Mouse (Mus musculus) heart, postnatal 0 days (tissue): ENCODE results near the gene Prss23. TPM values are rescaled to one million over a fixed set of nuclear protein-coding genes. Genes with fewer than 3 reads are reported as not detected.

ENCODE experiments used
- ATAC-seq: fragments of 200-750 bp; cut with Nextera tagmentation; 2 replicates; pipeline ENCODE4 v1.8.0; 2017; ENCODE audit warnings: low read depth, moderate number of reproducible peaks, moderate library complexity; ENCODE audit not compliant: insufficient read depth
- DNase-seq: peaks from one replicate; pipeline ENCODE4 v3.0.0-alpha.2; 2016; ENCODE audit warnings: low spot score
- H3K27ac ChIP-seq: fragments of 300-500 bp; sonication (generic); 2 replicates; pipeline ENCODE4 v1.5.1; 2014; ENCODE audit warnings: low read depth, mild to moderate bottlenecking
- H3K27me3 ChIP-seq: fragments of 300-500 bp; sonication (generic); 2 replicates; pipeline ENCODE4 v1.6.1; 2014; ENCODE audit warnings: low read length, mixed read lengths; ENCODE audit not compliant: control insufficient read depth, insufficient read depth
- H3K36me3 ChIP-seq: fragments of 300-500 bp; sonication (generic); replicated peaks from 2 replicates; pipeline ENCODE4 v1.6.1; 2014; ENCODE audit warnings: low read length, mixed read lengths; ENCODE audit not compliant: control insufficient read depth, insufficient read depth
- H3K4me1 ChIP-seq: fragments of 300-500 bp; sonication (generic); 2 replicates; pipeline ENCODE4 v1.6.1; 2014; ENCODE audit warnings: antibody characterized with exemption; ENCODE audit not compliant: control insufficient read depth, insufficient read depth
- H3K4me2 ChIP-seq: fragments of 300-500 bp; sonication (generic); 2 replicates; pipeline ENCODE4 v1.6.1; 2014; ENCODE audit warnings: low read depth, mild to moderate bottlenecking, low read length, moderate library complexity
- H3K4me3 ChIP-seq: fragments of 300-500 bp; sonication (generic); 2 replicates; pipeline ENCODE4 v1.5.1; 2014; ENCODE audit warnings: low read depth, low read length
- H3K9ac ChIP-seq: fragments of 300-500 bp; sonication (generic); replicated peaks from 2 replicates; pipeline ENCODE4 v1.6.1; 2014; ENCODE audit warnings: low read depth, low read length, mixed read lengths
- H3K9me3 ChIP-seq: fragments of 300-500 bp; sonication (generic); replicated peaks from 2 replicates; pipeline ENCODE4 v1.6.1; 2016; ENCODE audit warnings: low read length; ENCODE audit not compliant: control insufficient read depth
- CTCF ChIP-seq: IDR thresholded peaks from 2 replicates; pipeline ENCODE4 v1.5.1; 2016; ENCODE audit warnings: antibody characterized with exemption, control low read depth, low read depth
- EP300 ChIP-seq: IDR thresholded peaks from 2 replicates; pipeline ENCODE4 v1.6.1; 2016; ENCODE audit warnings: antibody characterized with exemption, low read depth
- WGBS: fragments of 180-500 bp; shearing (Covaris S2); extraction: QIAGEN DNeasy Blood & Tissue Kit; methylation state at CpG from one replicate; pipeline ENCODE4 v1.1.7; 2014; 5-methylcytosine and 5-hydroxymethylcytosine counted together
- polyA plus RNA-seq: library from polyadenylated mRNA; unstranded; fragments of >200 nt; fragmentation: Nextera tagmentation; extraction: Ambion mirVana; gene quantifications from 2 replicates; pipeline ENCODE4 v1.2.1, GENCODE M21; 2015
- total RNA-seq: library from RNA; depleted of rRNA; stranded (reverse); fragments of >200 nt; gene quantifications from 2 replicates; pipeline ENCODE4 v1.2.3, GENCODE M21; 2014; ENCODE audit warnings: low replicate concordance; rRNA removed

The Prss23 gene
- total and polyA plus RNA-seq, 2 experiments from 2014 or later, result 22.9 to 25.3 TPM

- H3K27ac ChIP-seq, result peak overlapping the region; percentile 54
- no peak overlapping the region for H3K9ac ChIP-seq
- no peaks in the 10 kb centered on the region for H3K9me3 ChIP-seq
- H3K4me3 ChIP-seq, result no peak overlapping the region
- ATAC-seq, result peak; percentile 72
- no peak overlapping the region for H3K4me2 ChIP-seq
- TF ChIP-seq EP300 (no peak), CTCF (no peak)
- DNase-seq, result peak; percentile 30
- no peaks in the 10 kb centered on the region for H3K36me3 ChIP-seq
- H3K27me3 ChIP-seq, result no peaks in the 10 kb centered on the region
- peaks cover 17% of the 10 kb centered on the region; the same call in 1 of the 2 replicates for H3K4me1 ChIP-seq
Observed at GRCm38 (mm10) chr7:89460911-89461310, 66.1 kb downstream of the Prss23 start.

DNA sequence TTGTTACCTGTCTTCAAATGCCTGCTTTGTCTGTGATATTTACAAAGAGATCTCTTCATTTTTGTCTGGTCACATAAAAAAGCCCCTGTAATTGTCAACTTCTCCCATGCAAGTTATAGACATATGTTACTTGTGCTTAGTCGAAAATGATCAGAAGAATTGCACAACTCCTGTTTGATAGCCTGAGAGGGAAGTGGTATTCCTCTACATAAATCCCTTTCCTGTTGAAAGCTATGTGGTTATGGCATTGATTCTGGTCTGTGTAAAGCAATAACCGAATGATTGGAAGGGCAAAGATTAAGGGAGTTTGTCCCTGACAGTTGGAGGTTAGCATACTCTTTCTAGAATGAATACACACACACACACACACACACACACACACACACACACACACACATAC is 67.3 kb downstream of the Prss23 start:
- no peaks in the 10 kb centered on the region for H3K36me3 ChIP-seq
- ATAC-seq (no peak), DNase-seq (no peak)
- peaks cover 17% of the 10 kb centered on the region; the same call in 1 of the 2 replicates for H3K4me1 ChIP-seq
- no peak overlapping the region for H3K4me2 ChIP-seq
- TF ChIP-seq EP300 (no peak), CTCF (no peak)
- no peak overlapping the region for H3K4me3 ChIP-seq
- no peaks in the 10 kb centered on the region for H3K27me3 ChIP-seq
- no peak overlapping the region for H3K27ac ChIP-seq
- WGBS, result 65% methylated on average over 2 of the region's 2 CpGs
- H3K9ac ChIP-seq, result no peak overlapping the region
- no peaks in the 10 kb centered on the region for H3K9me3 ChIP-seq

Other genes starting within 250 kb of the Prss23 start
- gene Tmem135, start 123.0 kb downstream of the Prss23 start, total RNA-seq, result 20.6 and 70.6 TPM in 2 replicates
- 30.9 and 31.6 TPM in 2 replicates for gene Tmem135, start 123.0 kb downstream of the Prss23 start, polyA plus RNA-seq
- gene Fzd4, start 122.8 kb downstream of the Prss23 start, total RNA-seq, result 16.0 and 18.0 TPM in 2 replicates
- gene Fzd4, start 122.8 kb downstream of the Prss23 start, polyA plus RNA-seq, result 9.3 and 9.6 TPM in 2 replicates
- gene Me3, start 105.2 kb upstream of the Prss23 start, total RNA-seq, result 15.5 and 22.0 TPM in 2 replicates
- 23.4 and 23.5 TPM in 2 replicates for gene Me3, start 105.2 kb upstream of the Prss23 start, polyA plus RNA-seq